Mouse (Mus musculus) liver, embryonic 14.5 days (tissue): Measurements from ENCODE around the gene Spocd1.

Experiments used
- CTCF ChIP-seq: IDR thresholded peaks from 2 replicates; pipeline ENCODE4 v1.5.1; 2016; ENCODE audit warnings: antibody characterized with exemption, low read depth, control low read depth
- EP300 ChIP-seq: IDR thresholded peaks from 2 replicates; pipeline ENCODE4 v1.6.1; 2016; ENCODE audit warnings: antibody characterized with exemption, low read depth

DNA sequence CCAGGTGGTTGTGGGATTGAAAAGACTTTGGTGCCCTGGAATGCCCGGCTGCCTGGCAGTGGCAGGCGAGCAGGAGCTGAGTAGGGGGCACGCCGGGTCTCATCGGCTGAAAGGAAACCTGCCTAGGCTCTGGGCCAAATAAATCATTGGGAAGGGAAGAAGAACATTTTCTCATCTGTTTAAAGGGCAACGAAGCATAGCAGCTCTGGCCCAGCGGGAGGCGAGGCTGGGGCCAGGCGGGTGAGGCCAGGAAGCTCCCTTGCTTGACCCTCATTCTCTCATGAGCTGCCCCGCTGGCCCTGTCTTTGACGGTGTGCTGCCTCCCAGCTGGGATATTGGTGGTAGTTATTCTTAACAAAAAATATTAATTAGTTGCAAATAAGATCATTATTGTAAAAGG lies 52.6 kb downstream of the Spocd1 start:
- TF ChIP-seq CTCF = no peak
- no peak for TF ChIP-seq EP300
